Mouse (Mus musculus) midbrain, embryonic 15.5 days (tissue): ENCODE measurements at regions not wholly inside any gene's neighbourhood (a gene's known extent, or its start where the extent isn't known, plus 50 kb on each side); places are given as distances from the start of the nearest gene placed in this dataset.
A peak's percentile ranks its signal among the peaks of the same experiment; 100 is the strongest.

Source experiments
- ATAC-seq: fragments of 200-750 bp; cut with Nextera tagmentation; replicated peaks from 2 replicates; pipeline ENCODE4 v1.8.0; 2017; ENCODE audit warnings: moderate TSS enrichment
- H3K27ac ChIP-seq: fragments of 300-500 bp; sonication (generic); 2 replicates; pipeline ENCODE4 v1.5.1; 2015; ENCODE audit warnings: mild to moderate bottlenecking, inconsistent platforms
- H3K27me3 ChIP-seq: fragments of 300-500 bp; sonication (generic); replicated peaks from 2 replicates; pipeline ENCODE4 v1.6.1; 2015; ENCODE audit warnings: inconsistent platforms
- H3K36me3 ChIP-seq: fragments of 300-500 bp; sonication (generic); replicated peaks from 2 replicates; pipeline ENCODE4 v1.6.1; 2015; ENCODE audit warnings: inconsistent platforms
- H3K4me1 ChIP-seq: fragments of 300-500 bp; sonication (generic); 2 replicates; pipeline ENCODE4 v1.6.1; 2015; ENCODE audit warnings: inconsistent platforms
- H3K4me2 ChIP-seq: fragments of 300-500 bp; sonication (generic); 2 replicates; pipeline ENCODE4 v1.6.1; 2015; ENCODE audit warnings: inconsistent platforms, mild to moderate bottlenecking, moderate library complexity
- H3K4me3 ChIP-seq: fragments of 300-500 bp; sonication (generic); 2 replicates; pipeline ENCODE4 v1.5.1; 2015; ENCODE audit warnings: mild to moderate bottlenecking, inconsistent platforms
- H3K9ac ChIP-seq: fragments of 300-500 bp; sonication (generic); 2 replicates; pipeline ENCODE4 v1.6.1; 2015; ENCODE audit warnings: mild to moderate bottlenecking, inconsistent platforms
- H3K9me3 ChIP-seq: fragments of 300-500 bp; sonication (generic); 2 replicates; pipeline ENCODE4 v1.6.1; 2016; ENCODE audit warnings: inconsistent platforms
- WGBS: fragments of 180-500 bp; shearing (Covaris S2); methylation state at CpG from one replicate; pipeline ENCODE4 v1.1.7; 2015; ENCODE audit warnings: mixed read lengths; 5-methylcytosine and 5-hydroxymethylcytosine counted together

- Histone ChIP-seq H3K4me1 (peaks cover 3% of the 10 kb centered on the region; the same call in 1 of the 2 replicates), H3K27me3 (no peaks in the 10 kb centered on the region), H3K27ac (no peak overlapping the region), H3K9me3 (no peaks in the 10 kb centered on the region), H3K4me2 (no peak overlapping the region), H3K9ac (no peak overlapping the region), H3K4me3 (no peak overlapping the region), H3K36me3 (no peaks in the 10 kb centered on the region)
- 51% methylated on average over 5 of the region's 5 CpGs for WGBS
- ATAC-seq = peak; percentile 69; the same call in 1 of the 2 replicates
Observed at GRCm38 (mm10) chr6:13305873-13306272, 81.1 kb upstream of the Vwde start.

DNA sequence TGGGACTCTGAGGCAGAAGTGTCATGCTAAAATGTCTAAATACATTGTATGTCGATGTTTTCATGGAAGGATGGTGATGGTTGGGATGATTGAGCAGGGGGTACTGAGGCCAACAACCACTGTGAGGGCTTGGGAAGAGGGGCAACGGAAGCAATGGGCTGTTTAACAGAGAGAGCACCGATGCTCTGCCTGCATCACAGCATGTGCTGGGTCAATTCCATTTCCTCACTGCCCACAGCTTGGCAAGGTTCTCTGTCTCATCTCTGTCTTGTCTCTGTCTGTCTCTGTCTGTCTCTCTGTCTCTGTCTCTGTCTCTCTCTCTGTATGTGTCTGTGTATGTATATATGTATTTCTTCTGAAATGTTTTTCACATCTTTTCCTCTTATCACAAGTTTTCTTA, 73.4 kb upstream of the Vwde start:
- Histone ChIP-seq H3K27me3 (no peaks in the 10 kb centered on the region), H3K4me1 (peaks cover 5% of the 10 kb centered on the region; the same call in 1 of the 2 replicates), H3K9me3 (no peaks in the 10 kb centered on the region), H3K27ac (no peak overlapping the region), H3K4me2 (no peak overlapping the region), H3K9ac (no peak overlapping the region), H3K4me3 (no peak overlapping the region), H3K36me3 (no peaks in the 10 kb centered on the region)
- 91% methylated on average over 3 of the region's 3 CpGs for WGBS
- no peak for ATAC-seq

- no peak overlapping the region for H3K9ac ChIP-seq
- 0 out of 2 replicates have a peak overlapping the region, but pooled peaks have one; percentile 13 for H3K27ac ChIP-seq
- peaks cover 5% of the 10 kb centered on the region; the same call in 1 of the 2 replicates for H3K4me1 ChIP-seq
- H3K4me3 ChIP-seq = no peak overlapping the region
- no peaks in the 10 kb centered on the region for H3K36me3 ChIP-seq
- WGBS = 46% methylated on average over 3 of the region's 3 CpGs
- ATAC-seq = peak; percentile 64
- no peaks in the 10 kb centered on the region for H3K9me3 ChIP-seq
- H3K27me3 ChIP-seq = no peaks in the 10 kb centered on the region
- no peak overlapping the region for H3K4me2 ChIP-seq
Observed at GRCm38 (mm10) chr6:13297110-13297509, 72.3 kb upstream of the Vwde start.

GRCm38 (mm10) chr6:13296041-13296440, 71.3 kb upstream of the Vwde start:
- no peaks in the 10 kb centered on the region for H3K27me3 ChIP-seq
- 89% methylated on average over 2 of the region's 2 CpGs for WGBS
- peaks cover 5% of the 10 kb centered on the region; the same call in 1 of the 2 replicates for H3K4me1 ChIP-seq
- H3K4me2 ChIP-seq = no peak overlapping the region
- no peaks in the 10 kb centered on the region for H3K9me3 ChIP-seq
- H3K4me3 ChIP-seq = no peak overlapping the region
- no peaks in the 10 kb centered on the region for H3K36me3 ChIP-seq
- ATAC-seq = peak; percentile 79; the same call in 1 of the 2 replicates
- no peak overlapping the region for H3K9ac ChIP-seq
- H3K27ac ChIP-seq = no peak overlapping the region

DNA sequence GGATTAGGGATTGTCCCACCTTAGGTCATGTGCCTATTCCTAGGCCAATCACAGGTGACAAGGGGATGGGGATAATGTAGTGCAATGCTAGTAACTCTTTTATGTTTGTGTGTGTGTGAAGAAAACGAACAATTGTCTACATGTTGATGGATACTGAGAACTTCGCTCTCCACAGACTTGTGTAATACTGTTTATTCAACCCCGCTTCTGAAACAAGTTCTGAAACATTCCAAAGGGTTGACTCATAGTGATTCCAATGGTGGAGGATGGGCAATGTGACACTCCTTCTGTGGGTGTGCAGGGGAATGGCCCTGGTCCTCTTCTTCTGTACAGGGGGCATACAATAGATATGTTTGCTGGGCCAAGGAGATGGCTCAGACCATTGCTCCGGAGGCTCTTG, 69.6 kb upstream of the Vwde start:
- Histone ChIP-seq H3K4me3 (no peak overlapping the region), H3K9ac (no peak overlapping the region), H3K4me2 (no peak overlapping the region), H3K27ac (no peak overlapping the region), H3K36me3 (no peaks in the 10 kb centered on the region), H3K27me3 (no peaks in the 10 kb centered on the region), H3K9me3 (no peaks in the 10 kb centered on the region), H3K4me1 (peaks cover 5% of the 10 kb centered on the region; the same call in 1 of the 2 replicates)
- WGBS = 88% methylated on average over 4 of the region's 4 CpGs
- no peak for ATAC-seq

- no peaks in the 10 kb centered on the region for H3K4me1 ChIP-seq
- no peak overlapping the region for H3K27ac ChIP-seq
- no peak overlapping the region for H3K9ac ChIP-seq
- H3K4me2 ChIP-seq = no peak overlapping the region
- ATAC-seq = no peak
- no peak overlapping the region for H3K4me3 ChIP-seq
- no peaks in the 10 kb centered on the region for H3K9me3 ChIP-seq
- WGBS = 64% methylated on average over 1 of the region's 1 CpGs
- H3K36me3 ChIP-seq = no peaks in the 10 kb centered on the region
- H3K27me3 ChIP-seq = no peaks in the 10 kb centered on the region
Observed at GRCm38 (mm10) chr6:13288500-13288899, 63.7 kb upstream of the Vwde start.

DNA sequence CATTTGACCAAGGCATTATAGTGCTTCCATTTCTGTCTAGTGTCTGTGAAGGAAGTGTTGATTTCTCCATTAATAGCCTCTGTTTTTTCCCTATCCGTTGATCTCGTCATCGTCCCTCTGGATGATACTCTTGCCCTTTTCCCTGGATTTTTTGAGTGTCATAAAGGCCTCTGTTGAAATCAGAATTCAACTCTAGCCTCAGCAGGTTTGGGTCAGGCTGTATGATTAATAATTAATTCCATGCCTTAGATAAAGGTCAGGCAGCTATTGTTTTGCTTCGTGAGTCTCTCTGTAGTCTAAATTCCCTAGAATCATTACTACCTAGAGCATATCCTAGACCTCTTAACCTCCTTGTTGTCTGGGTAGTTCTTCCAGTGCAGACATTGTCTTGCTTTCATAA, 63.0 kb upstream of the Vwde start:
- no peaks in the 10 kb centered on the region for H3K36me3 ChIP-seq
- no peak overlapping the region for H3K4me2 ChIP-seq
- no peaks in the 10 kb centered on the region for H3K4me1 ChIP-seq
- no peak overlapping the region for H3K27ac ChIP-seq
- no peaks in the 10 kb centered on the region for H3K9me3 ChIP-seq
- no peaks in the 10 kb centered on the region for H3K27me3 ChIP-seq
- no peak overlapping the region for H3K4me3 ChIP-seq
- no peak for ATAC-seq
- no peak overlapping the region for H3K9ac ChIP-seq
- WGBS = 67% methylated on average over 4 of the region's 4 CpGs

DNA sequence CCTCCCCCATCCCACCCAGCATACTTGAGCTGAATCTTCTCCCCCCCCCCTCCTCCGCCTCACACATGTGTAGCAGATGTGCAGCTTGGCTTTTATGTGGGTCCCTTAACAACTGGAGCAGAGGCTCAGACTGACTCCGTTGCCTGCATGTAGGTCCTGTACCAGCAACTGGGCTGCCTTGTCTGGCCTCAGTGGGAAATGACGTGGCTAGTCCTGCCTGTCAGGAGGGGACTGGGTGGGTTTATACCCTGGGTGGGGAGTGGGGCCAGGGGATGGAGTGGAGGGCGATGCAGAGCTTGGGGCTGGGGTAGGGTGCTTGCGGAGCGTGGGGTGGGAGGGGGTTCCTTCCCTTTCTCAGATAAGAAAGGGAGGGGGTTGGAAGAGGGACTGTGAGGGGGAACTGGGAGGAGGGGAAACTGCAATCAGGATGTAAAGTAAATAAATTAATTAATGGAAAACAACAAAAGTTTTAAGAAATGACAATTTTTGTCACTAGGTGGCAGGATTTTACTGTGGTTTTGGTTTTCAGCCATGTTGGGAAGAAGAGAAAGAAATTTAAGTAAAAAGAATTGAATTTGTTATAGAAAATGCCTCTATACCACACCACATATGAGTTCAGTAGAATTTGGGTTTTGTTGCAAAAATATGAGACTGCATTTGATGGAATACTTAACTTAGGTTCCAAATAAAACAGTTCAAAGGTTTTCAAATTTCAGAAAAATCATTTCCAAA, 61.9 kb upstream of the Vwde start:
- ATAC-seq = peak; percentile 79
- H3K27ac ChIP-seq = no peak overlapping the region
- H3K4me2 ChIP-seq = no peak overlapping the region
- H3K27me3 ChIP-seq = no peaks in the 10 kb centered on the region
- no peak overlapping the region for H3K4me3 ChIP-seq
- H3K36me3 ChIP-seq = no peaks in the 10 kb centered on the region
- WGBS = 64% methylated on average over 6 of the region's 6 CpGs
- no peak overlapping the region for H3K9ac ChIP-seq
- no peaks in the 10 kb centered on the region for H3K4me1 ChIP-seq
- H3K9me3 ChIP-seq = no peaks in the 10 kb centered on the region

GRCm38 (mm10) chr6:13280835-13281234, 56.1 kb upstream of the Vwde start:
- Histone ChIP-seq H3K27ac (no peak overlapping the region), H3K27me3 (no peaks in the 10 kb centered on the region), H3K4me3 (no peak overlapping the region), H3K9me3 (no peaks in the 10 kb centered on the region), H3K4me2 (no peak overlapping the region), H3K9ac (no peak overlapping the region), H3K4me1 (no peaks in the 10 kb centered on the region), H3K36me3 (no peaks in the 10 kb centered on the region)
- 0% methylated on average over 3 of the region's 3 CpGs for WGBS
- ATAC-seq = no peak
